Mouse (Mus musculus) heart, adult 2 months (tissue): ENCODE results near the gene Hs6st3.

Experiments
- CTCF ChIP-seq: fragments of 200-600 bp; IDR thresholded peaks from 2 replicates; pipeline ENCODE4 v1.8.1; 2022; ENCODE audit warnings: antibody characterized with exemption, mild to moderate bottlenecking, moderate library complexity
- EP300 ChIP-seq: fragments of 200-500 bp; IDR thresholded peaks from 2 replicates; pipeline ENCODE4 v1.6.1; 2011; ENCODE audit warnings: low read depth, low read length, control low read depth; ENCODE audit not compliant: insufficient read depth
- POLR2A ChIP-seq: fragments of 200-500 bp; IDR thresholded peaks from 2 replicates; pipeline ENCODE4 v1.6.1; 2011; ENCODE audit warnings: mild to moderate bottlenecking, low read depth, low read length, control low read depth; ENCODE audit not compliant: insufficient read depth

- TF ChIP-seq CTCF (no peak), EP300 (no peak), POLR2A (no peak)
These were observed 540.4 kb downstream of the Hs6st3 start for GRCm38 (mm10) chr14:119678574-119678973.
